20 mouse cellular contexts compared by ENCODE assay signal in the genomic region with DNA sequence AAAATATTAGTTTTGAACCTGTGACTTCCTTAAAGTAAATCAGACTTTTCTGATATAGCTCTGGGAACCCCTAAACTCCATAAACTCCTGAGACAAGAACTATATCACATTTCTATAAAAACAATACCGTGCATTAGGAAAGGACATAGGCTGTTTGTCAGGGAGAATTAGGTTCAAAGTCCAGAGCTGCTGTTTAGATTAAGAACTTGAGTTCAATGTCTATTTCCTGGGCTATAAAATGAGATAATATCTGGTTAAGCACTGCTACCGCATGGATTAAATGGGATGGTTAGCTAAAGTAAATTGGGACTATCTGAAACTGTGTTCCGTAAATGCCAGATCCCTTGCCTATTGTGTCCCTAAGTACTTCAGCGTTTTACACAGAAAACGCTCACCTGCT.
"Had no signal": no experiment of that assay in that cellular context is flagged by ENCODE, and none has a peak within 500 bp of the region (broad histone marks: within the 10 kb centered on the region; RNA-seq: fewer than 3 reads in every experiment).

No protein-coding gene starts in this region.

- H3K27me3 ChIP-seq: lung, embryonic 15.5 days; megakaryocyte, embryonic 14.5 days; midbrain, embryonic 13.5 days; midbrain, embryonic 15.5 days; neural tube, embryonic 12.5 days had no signal

- ATAC-seq: liver, postnatal 0 days; lung, postnatal 0 days; midbrain, embryonic 13.5 days; midbrain, embryonic 15.5 days had no signal

- H3K4me3 ChIP-seq: lung, embryonic 15.5 days; megakaryocyte, embryonic 14.5 days; midbrain, embryonic 13.5 days; midbrain, embryonic 15.5 days; neural tube, embryonic 12.5 days had no signal

- H3K36me3 ChIP-seq: lung, embryonic 15.5 days; midbrain, embryonic 13.5 days; midbrain, embryonic 15.5 days; neural tube, embryonic 12.5 days had no signal

- DNase-seq: liver, postnatal 0 days; lung, adult 2 months; lung, postnatal 14 days; lung, postnatal 36 days; retina, postnatal 1 day; right cerebral cortex, adult 18-20 months; right cerebral cortex, postnatal 25 days; right cerebral cortex, postnatal 4 days; spleen, adult 18-20 months; thymus, adult 18-20 months; thymus, postnatal 14 days; thymus, postnatal 36 days had no signal

- H3K9ac ChIP-seq: liver, postnatal 0 days; lung, embryonic 15.5 days; midbrain, embryonic 13.5 days; midbrain, embryonic 15.5 days; neural tube, embryonic 12.5 days had no signal

- H3K4me2 ChIP-seq: lung, embryonic 15.5 days; midbrain, embryonic 11.5 days; midbrain, embryonic 13.5 days; midbrain, embryonic 15.5 days; neural tube, embryonic 12.5 days had no signal

- H3K9me3 ChIP-seq: lung, embryonic 15.5 days; megakaryocyte, embryonic 14.5 days; midbrain, embryonic 13.5 days; midbrain, embryonic 15.5 days; neural tube, embryonic 12.5 days had no signal

- H3K27ac ChIP-seq: lung, embryonic 15.5 days; macrophage; midbrain, embryonic 13.5 days; midbrain, embryonic 15.5 days; neural tube, embryonic 12.5 days had no signal
